In the genomic region with DNA sequence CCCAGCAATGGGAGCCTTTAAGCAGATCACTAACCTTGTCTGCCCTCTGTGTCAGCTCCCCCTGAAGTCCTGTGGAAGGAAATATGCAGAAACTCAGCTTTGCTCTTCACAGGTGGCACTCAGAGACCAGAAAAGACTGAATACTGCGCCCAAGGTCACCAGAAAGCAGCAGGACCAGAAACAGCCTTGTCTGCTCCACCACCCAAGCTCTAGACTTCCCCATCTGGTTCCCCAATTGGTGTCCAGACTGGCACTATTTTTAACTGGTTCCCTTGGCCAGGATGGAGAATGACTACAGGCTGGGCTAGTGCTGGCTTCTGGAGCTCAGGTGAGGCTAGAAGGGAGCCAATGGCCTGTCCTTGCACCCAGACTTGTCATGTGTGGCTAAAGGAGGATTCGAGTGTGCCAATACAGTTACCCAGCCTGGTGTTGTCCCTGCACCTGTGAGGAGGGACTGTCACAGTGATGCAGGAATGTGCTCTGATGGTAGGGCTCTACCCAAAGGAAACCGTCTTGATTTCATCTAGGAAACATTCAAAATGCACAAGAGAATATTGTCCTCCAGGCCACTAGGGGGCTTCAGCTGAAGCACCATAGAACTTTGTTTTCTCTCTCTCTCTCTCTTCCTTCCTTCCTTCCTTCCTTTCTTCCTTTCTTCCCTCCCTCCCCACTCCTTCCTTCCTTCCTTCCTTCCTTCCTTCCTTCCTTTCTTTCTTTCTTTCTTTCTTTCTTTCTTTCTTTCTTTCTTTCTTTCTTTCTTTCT, we compare ENCODE assay signal across 20 mouse cellular contexts. TPM values are rescaled to one million over a fixed set of nuclear protein-coding genes. Genes with fewer than 3 reads are reported as not detected.
DNase-seq lines count a peak whose midpoint lies in the region; ATAC-seq and TF ChIP-seq lines count a peak whose summit lies in the region.
"Had no signal": no experiment of that assay in that cellular context is flagged by ENCODE, and none has a peak within 500 bp of the region (broad histone marks: within the 10 kb centered on the region; RNA-seq: fewer than 3 reads in every experiment).

No protein-coding gene starts in this region.

- 89% methylated on average over 3 of the region's 3 CpGs for WGBS in intestine, postnatal 0 days

- DNase-seq in CD4-positive, CD25-positive, alpha-beta regulatory T cell, adult 2 months (ENCODE audit: low read depth, low spot score) = peak; percentile 12
- DNase-seq in layer of hippocampus, adult 2 months (ENCODE audit: low spot score in 2 of 2) = peak in 1 of 2 experiments; percentile 37
- no peak for DNase-seq in layer of hippocampus, adult 9-11 months
- no peak for DNase-seq in CH12.LX (ENCODE audit: extremely low read depth)
- DNase-seq in natural killer cell, adult 2 months (ENCODE audit: low spot score in 2 of 2) = no peak
- DNase-seq in thymus, postnatal 0 days (ENCODE audit: low spot score) = no peak
- DNase-seq: adrenal gland, postnatal 10 days; cerebellum, adult 9-11 months; embryo, embryonic 11 days; kidney, postnatal 10 days; lung, postnatal 14 days; right cerebral cortex, postnatal 14 days; thymus, adult 2 months had no signal

- TF ChIP-seq RAD21 in CH12.LX (IDR thresholded peaks at IDR 0.05; ENCODE audit: low read depth, low read length) = peak; percentile 17

- no peaks in the 10 kb centered on the region for H3K79me2 ChIP-seq in CH12.LX (replicated peaks; ENCODE audit: control insufficient read depth, extremely low read depth, insufficient read depth, poor library complexity, severe bottlenecking)

- TF ChIP-seq POLR2A in CH12.LX (IDR thresholded peaks at IDR 0.05; ENCODE audit: low read depth, low read length) = no peak

- no peaks in the 10 kb centered on the region for H3K36me3 ChIP-seq in CH12.LX (replicated peaks in 1 of 2; ENCODE audit: control insufficient read depth in 1 of 2, insufficient read depth in 1 of 2, low read length in 1 of 2)
- no peaks in the 10 kb centered on the region for H3K36me3 ChIP-seq in intestine, postnatal 0 days (ENCODE audit: control insufficient read depth, insufficient read depth)
- H3K36me3 ChIP-seq: G1E; limb, embryonic 15.5 days; neural tube, embryonic 15.5 days had no signal

- TF ChIP-seq CTCF in layer of hippocampus, adult 2 months (conservative IDR thresholded peaks at IDR 0.05) = peak; percentile 60
- TF ChIP-seq CTCF in CH12.LX (conservative IDR thresholded peaks at IDR 0.05 in 1 of 2, IDR thresholded peaks at IDR 0.05 in 1 of 2; ENCODE audit: low read depth in 2 of 2, low read length in 2 of 2) = peak; percentile 45 to 63
- TF ChIP-seq CTCF in intestine, postnatal 0 days (IDR thresholded peaks at IDR 0.05; ENCODE audit: low read depth) = peak; percentile 58

- H3K4me2 ChIP-seq in CH12.LX (ENCODE audit: insufficient read depth, low read depth, poor library complexity, severe bottlenecking) = no peak overlapping the region
- no peak overlapping the region for H3K4me2 ChIP-seq in intestine, postnatal 0 days (replicated peaks; ENCODE audit: low read depth)
- H3K4me2 ChIP-seq: forebrain, embryonic 13.5 days; limb, embryonic 15.5 days; neural tube, embryonic 15.5 days had no signal

- peaks cover 12 to 21% of the 10 kb centered on the region in 2 experiments for H3K4me1 ChIP-seq in CH12.LX (ENCODE audit: control insufficient read depth in 1 of 2, insufficient read depth in 2 of 2)
- H3K4me1 ChIP-seq in intestine, postnatal 0 days (replicated peaks; ENCODE audit: control insufficient read depth, insufficient read depth, low read length) = peaks cover 5% of the 10 kb centered on the region; the same call in 1 of the 2 replicates
- H3K4me1 ChIP-seq: neural tube, embryonic 15.5 days had no signal

- dilution Hi-C loops in CH12.LX (cut with MboI; ENCODE audit: extremely low pct_ligation_motif_present, extremely low pct_unique_long_range_greater_than_20kb, low sequenced_read_pairs) = no loop called here

- TF ChIP-seq EP300 in CH12.LX (IDR thresholded peaks at IDR 0.05; ENCODE audit: low read length) = no peak

- no peak for ATAC-seq in CD4-positive, CD25-positive, alpha-beta regulatory T cell, adult 4 months
- no peak for ATAC-seq in intestine, postnatal 0 days
- ATAC-seq: forebrain, embryonic 13.5 days; hindbrain, embryonic 16.5 days had no signal

- peaks cover 3% of the 10 kb centered on the region for H3K9me3 ChIP-seq in CH12.LX (replicated peaks; ENCODE audit: low read length)
- H3K9me3 ChIP-seq in intestine, postnatal 0 days (ENCODE audit: control insufficient read depth) = no peaks in the 10 kb centered on the region
- H3K9me3 ChIP-seq: forebrain, embryonic 13.5 days; G1E; limb, embryonic 15.5 days; neural tube, embryonic 15.5 days had no signal

- peak overlapping the region; percentile 83; the same call in 1 of the 2 replicates for H3K27ac ChIP-seq in layer of hippocampus, adult 2 months
- no peak overlapping the region for H3K27ac ChIP-seq in CH12.LX (ENCODE audit: insufficient read depth, low read depth)
- peak overlapping the region; percentile 80 for H3K27ac ChIP-seq in intestine, postnatal 0 days (ENCODE audit: low read depth, low read length)
- H3K27ac ChIP-seq: forebrain, embryonic 13.5 days; limb, embryonic 15.5 days; neural tube, embryonic 15.5 days had no signal

- no peak overlapping the region for H3K9ac ChIP-seq in CH12.LX (ENCODE audit: insufficient read depth, low read depth)
- no peak overlapping the region for H3K9ac ChIP-seq in intestine, postnatal 0 days (ENCODE audit: low read depth, low read length)
- H3K9ac ChIP-seq: forebrain, embryonic 13.5 days; limb, embryonic 15.5 days; neural tube, embryonic 15.5 days had no signal

- no peak overlapping the region for H3K4me3 ChIP-seq in layer of hippocampus, adult 2 months
- no peak overlapping the region for H3K4me3 ChIP-seq in CH12.LX (replicated peaks in 1 of 3; ENCODE audit: low read depth in 2 of 3, low read length in 2 of 3, poor library complexity in 1 of 3)
- no peak overlapping the region for H3K4me3 ChIP-seq in intestine, postnatal 0 days (ENCODE audit: low read depth, low read length)
- H3K4me3 ChIP-seq: forebrain, embryonic 13.5 days; limb, embryonic 15.5 days; neural tube, embryonic 15.5 days had no signal

- in situ Hi-C loops in CH12.LX (cut with MboI; ENCODE audit: low pct_ligation_motif_present, low pct_unique_long_range_greater_than_20kb, low sequenced_read_pairs) = no loop called here

- no peaks in the 10 kb centered on the region for H3K27me3 ChIP-seq in CH12.LX (replicated peaks)
- no peaks in the 10 kb centered on the region for H3K27me3 ChIP-seq in intestine, postnatal 0 days (replicated peaks; ENCODE audit: control insufficient read depth, insufficient read depth, low read length)
- H3K27me3 ChIP-seq: forebrain, embryonic 13.5 days; limb, embryonic 15.5 days; neural tube, embryonic 15.5 days had no signal

TF ChIP-seq in CH12.LX, 34 proteins besides CTCF, POLR2A, EP300 and RAD21:
- TF ChIP-seq E2F4 (IDR thresholded peaks at IDR 0.05; ENCODE audit: insufficient replicate concordance, low read depth, low read length) (no peak), SMC3 (IDR thresholded peaks at IDR 0.05; ENCODE audit: low read depth, low read length) (peak; percentile 57)

RNA-seq across cellular contexts. Expression of a gene that starts 38.1 kb away (rescaled TPM):
- 1 to 10 TPM; 2.5 to 4.1 TPM for polyA plus RNA-seq in CD4-positive, CD25-positive, alpha-beta regulatory T cell, adult 4 months (2017; shearing (Covaris generic))
- total RNA-seq in layer of hippocampus, adult 2 months (2021) = 100 to 1,000 TPM; 230 to 231 TPM
- 63.8 and 73.1 TPM in 2 replicates for total RNA-seq in CH12.LX (2012; rRNA removed)
- 21.3 and 22.5 TPM in 2 replicates for total RNA-seq in CH12.LX (2014; rRNA removed)
- 48.9 and 61.2 TPM in 2 replicates for polyA plus RNA-seq in CH12.LX (2012; ENCODE audit: insufficient read length, low read depth)
- 4.7 and 6.8 TPM in 2 replicates for polyA plus RNA-seq in intestine, postnatal 0 days (2015; fragmentation: Nextera tagmentation; extraction: Ambion mirVana)
- 2.7 and 2.8 TPM in 2 replicates for polyA plus RNA-seq in thymus, postnatal 0 days (2015; fragmentation: Nextera tagmentation; extraction: Ambion mirVana)
